Mouse (Mus musculus): ENCODE results near the gene Cnnm3. TPM values are rescaled to one million over a fixed set of nuclear protein-coding genes. Genes with fewer than 3 reads are reported as not detected.

Cnnm3 gene
- total RNA-seq, 2 experiments from 2014 or later = 7.4 to 9.7 TPM

DNA sequence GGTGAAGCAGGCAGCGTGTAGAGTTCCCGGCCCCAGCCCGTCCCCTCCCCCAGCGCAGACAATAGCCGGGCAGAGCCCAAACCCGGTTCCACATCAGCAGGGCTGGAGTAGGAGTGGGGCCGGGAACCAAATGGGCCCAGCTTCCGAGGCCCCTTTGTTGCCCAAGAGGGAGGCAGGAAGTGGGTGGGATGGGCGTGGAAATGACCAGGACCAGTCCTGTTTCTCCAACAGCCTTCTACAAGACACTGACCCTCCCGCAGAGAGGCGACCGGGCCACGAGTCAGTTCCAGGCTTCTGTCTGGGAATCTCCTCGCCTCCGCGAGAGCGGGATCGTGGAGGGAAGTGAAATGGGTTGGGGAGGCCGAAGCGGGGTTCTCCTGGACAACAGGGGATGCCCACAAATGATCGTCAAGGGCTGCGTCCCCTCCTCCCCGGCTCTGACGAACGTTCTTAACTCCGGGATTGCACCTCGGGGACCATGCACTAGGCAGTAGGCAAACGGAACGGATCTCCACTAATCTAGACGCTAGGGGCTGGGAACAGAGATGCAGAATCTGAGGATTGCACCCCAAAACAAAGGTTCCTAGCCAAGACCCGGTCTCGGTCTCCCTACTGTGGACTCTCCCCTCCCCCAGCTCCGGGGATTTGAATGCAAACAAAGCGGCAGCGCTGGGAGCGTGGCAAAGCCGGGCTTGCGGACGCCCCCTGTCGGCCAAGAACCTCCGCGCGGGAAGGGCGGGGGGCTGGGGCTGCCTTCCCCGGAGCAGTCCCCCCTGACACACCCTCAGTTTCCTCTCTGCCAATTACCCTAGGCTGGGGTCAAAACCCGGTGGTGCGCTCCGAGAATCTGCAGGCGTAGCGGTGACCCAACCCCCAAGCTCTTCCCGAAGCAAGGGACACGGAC lies 45.1 kb downstream of the Cnnm3 start:
- DNase-seq = peak; percentile 89

DNA sequence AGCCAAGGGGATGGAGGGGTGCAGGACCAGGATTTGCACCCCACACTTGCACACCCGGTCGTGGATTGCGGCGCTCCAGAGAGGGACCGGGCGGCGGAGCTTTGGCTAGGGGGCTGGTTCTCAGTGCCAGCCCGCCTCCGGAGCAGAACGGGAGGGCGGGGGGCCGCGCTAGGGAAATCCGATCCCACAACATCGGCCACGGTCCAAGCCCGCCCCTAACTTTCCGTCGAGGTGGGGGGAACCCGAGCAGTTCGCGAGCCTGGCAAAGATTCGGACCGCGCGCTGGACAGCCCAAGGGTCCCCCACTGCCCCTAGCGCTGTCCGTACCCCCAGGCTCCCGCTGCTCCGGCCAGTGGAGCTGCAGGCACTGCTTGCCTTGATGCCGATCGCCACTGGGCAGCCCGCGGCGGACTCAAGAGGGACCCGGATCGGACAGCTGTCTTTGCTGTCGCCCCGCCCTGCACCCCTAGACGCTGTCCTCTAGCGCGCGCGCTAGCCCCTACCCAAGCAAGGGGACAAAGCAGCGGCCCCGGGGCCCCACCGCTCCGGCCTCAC lies 45.9 kb downstream of the Cnnm3 start:
- DNase-seq = peak; percentile 88

GRCm38 (mm10) chr1:36558031-36558993 lies 46.6 kb downstream of the Cnnm3 start, which contains the start of gene Sema4c:
Gene Sema4c (minus strand): TSS chr1:36558349.
- peak; percentile 74 for DNase-seq

DNA sequence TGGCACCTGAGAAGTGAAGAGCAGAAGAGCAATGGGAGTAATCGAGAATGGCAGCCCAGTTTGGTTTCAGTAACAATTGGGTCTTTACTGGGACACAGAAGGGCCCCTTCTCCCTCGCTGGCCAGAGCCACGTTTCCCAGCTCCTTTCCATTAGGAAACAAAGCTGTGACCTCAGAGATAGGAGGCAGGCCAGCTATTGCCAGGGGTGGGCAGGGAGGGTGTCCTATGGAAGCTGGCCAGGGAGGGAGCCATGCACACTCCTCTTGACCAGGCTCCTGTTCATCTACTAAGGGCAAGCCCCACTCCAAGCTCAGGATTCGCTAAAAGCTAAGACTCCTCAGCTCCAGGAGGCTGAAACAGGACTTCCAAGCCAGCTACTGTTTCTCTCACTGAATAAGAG lies 47.6 kb downstream of the Cnnm3 start:
- no peak for DNase-seq

DNA sequence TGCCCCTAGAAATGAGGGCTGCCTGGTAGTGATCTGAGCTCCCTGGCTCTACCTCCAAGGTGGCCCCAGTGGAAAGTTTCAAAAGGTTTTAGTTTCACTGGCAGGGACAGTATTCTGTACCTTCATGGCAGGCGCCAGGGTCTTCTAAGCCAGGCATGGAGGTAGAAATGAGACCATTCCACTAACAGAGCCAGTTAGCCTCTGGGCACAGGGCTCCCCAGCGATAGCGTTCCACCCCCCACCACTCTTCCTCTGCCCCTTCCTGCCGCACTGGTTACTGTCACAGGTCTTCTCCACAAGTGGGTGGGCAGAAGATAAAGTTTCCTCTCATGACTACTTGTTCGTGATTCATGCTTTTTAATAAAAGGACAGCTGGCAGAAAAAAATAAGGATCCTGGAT lies 48.2 kb downstream of the Cnnm3 start:
- DNase-seq = no peak

DNA sequence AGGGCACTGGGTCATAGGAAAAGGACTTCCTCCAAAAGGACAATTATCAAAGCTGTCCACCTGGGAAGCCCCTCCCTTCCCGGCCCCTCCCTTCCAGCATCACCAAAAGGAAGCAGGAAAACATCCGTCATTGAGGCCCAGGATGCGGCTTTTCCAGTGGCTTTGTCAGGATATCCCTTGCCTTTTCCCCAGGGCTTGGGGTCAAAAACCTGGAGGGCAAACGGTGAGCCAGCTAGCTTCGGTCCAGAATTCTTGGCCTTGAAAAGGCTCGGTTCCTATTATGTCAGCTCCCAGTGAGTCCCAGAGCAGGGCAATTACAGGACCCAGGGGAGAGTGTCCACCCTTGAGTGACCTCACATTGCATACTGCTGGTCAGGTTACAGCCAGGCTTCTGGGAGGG lies 49.2 kb downstream of the Cnnm3 start:
- no peak for DNase-seq

- DNase-seq = no peak
Observed at GRCm38 (mm10) chr1:36562388-36562787, 50.7 kb downstream of the Cnnm3 start.

DNA sequence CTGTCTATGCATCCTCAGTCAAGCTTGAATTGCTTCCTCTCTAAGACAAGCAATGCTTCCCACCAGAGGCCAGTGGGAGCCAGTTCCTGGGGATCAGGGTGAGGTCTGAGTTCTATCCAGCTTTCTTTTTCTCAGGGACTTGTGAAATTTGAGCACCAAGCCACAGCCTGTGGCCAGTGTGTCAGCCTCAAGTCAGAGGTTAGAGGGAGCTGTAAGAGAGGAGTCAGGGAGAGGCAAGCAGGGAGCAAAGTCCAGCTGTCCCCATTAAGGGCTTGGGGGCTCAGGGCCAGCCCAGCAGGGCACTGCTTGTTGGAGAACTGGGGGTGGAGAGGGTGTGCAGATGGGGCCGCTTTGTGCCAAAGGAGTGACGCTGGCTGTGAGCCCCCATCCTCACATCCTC lies 51.5 kb downstream of the Cnnm3 start:
- no peak for DNase-seq

DNA sequence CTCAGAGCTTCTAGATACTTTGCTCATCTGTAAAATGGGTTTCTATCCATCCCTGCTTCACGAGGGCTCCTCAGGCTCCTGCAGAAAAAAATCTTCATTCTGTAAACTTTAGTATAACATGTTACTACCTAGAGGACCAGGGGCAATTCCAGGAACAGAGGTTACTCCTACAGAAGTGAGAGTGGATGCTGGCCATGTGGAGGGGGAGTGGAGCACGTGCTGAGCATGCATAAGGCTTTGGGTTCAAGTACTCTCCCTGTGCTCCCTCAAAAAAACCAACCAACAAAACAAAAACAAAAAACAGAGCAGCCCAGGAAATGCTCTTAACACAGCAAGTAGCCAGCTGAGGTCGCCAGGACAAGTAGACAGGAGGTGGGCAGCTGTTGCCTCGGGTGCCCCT lies 52.0 kb downstream of the Cnnm3 start:
- no peak for DNase-seq

- DNase-seq = peak; percentile 64
Observed at GRCm38 (mm10) chr1:36564101-36564500, 52.4 kb downstream of the Cnnm3 start.

- no peak for DNase-seq
Observed at GRCm38 (mm10) chr1:36566425-36566824, 54.8 kb downstream of the Cnnm3 start.

DNA sequence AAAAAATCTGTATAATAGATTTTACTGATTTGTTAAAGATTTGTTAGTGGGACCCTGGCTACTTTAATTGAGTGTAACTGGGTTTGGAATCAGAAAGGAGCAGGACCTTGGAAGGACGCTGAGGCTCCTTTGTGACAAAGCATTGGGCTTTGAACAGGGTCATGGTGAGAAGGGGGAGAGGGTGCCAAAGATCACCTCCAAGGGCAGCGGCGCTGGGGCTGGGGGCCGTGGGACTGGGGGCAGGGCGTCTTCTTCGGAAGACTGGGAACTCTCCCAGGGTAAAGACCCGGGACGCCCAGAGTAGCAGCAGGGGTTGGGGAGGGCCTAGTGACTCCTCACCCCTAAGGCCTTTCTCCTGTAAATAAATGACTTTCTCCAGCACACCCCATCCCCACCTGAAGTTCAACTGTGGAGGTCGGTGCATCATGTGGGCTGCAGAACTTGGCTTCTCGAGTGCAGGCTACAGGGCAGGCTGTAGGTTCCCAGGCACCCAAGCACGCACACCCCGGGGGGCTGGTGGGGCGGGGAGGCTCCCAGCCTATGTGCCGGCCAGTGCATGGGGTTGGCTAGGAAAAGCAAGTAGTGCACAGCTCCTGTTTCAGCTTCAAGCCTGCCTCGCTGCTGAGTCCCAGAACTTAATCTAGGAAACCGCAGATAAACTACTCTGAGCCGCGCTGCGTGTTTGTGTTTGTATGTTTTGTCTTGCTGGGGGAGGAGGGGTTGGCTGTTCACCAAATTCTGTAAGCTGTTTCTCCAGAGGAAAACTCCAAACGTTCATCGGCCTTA lies 56.3 kb downstream of the Cnnm3 start:
- DNase-seq = no peak

DNA sequence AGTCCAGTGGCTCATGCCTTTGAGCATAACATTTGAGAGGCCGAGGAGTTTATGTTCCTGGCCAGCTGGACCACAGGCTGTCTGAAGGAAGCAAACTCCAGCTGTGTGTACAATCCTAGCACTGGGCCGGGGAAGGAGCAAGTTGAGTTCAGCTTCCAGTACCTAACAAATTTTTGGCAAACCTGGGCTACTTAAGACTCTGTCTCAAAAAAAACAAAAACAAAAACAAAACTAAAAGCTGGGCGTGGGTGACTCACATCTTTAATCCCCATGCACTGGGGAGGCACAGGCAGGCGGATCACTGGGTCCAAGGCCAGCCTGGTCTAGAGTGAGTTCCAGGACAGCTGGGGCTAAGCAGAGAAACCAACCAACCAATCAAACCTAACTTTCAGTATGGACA lies 57.1 kb downstream of the Cnnm3 start:
- no peak for DNase-seq

- no peak for DNase-seq
Observed at GRCm38 (mm10) chr1:36569694-36570276, 58.1 kb downstream of the Cnnm3 start.

DNA sequence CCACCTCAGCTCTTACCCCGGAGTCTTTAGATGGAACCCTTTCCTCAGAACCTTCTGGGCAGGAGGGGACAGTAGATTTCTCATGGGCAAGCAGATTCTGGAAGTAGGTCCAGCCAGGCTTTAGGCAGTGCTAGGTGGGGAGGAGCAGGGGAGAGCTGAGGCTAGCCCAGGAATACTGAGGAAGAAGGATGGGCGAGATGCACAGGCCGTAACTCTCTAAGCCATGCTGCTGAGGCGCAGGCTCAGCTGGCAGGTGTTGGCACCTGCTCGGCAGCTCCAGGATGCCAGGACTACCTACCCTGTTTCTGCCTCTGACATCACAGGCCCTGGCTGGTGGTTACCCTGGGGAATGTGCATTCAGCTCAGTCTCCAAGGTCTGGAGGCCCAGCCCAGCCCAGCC lies 58.7 kb downstream of the Cnnm3 start:
- no peak for DNase-seq

- DNase-seq = peak; percentile 73
Observed at GRCm38 (mm10) chr1:36571627-36572026, 60.0 kb downstream of the Cnnm3 start.

- DNase-seq = no peak
Observed at GRCm38 (mm10) chr1:36572140-36572700, 60.6 kb downstream of the Cnnm3 start.

GRCm38 (mm10) chr1:36572709-36573108 lies 61.0 kb downstream of the Cnnm3 start:
- DNase-seq = peak; percentile 75

DNA sequence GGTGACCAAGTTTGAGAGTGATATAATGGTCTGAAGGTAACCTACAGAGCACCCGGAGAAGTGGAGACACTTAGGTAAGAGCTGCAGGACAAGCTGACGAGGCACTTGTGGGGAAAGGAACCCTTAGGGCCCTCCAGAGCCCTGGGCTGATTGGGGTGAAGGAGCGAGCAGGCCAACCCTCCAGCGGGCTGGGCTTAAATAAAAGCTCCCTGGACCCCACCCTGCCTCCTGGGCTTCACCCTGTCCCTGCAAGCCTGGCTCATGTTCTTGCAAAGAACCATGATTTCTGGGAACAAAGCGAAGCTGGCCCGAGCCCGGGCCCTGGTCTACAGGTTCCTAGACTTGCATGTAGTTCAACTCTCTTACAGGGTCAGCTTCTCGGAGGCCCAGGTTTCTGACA lies 61.9 kb downstream of the Cnnm3 start:
- DNase-seq = no peak

- no peak for DNase-seq
Observed at GRCm38 (mm10) chr1:36574196-36574955, 62.7 kb downstream of the Cnnm3 start.
